Mouse (Mus musculus) ES-E14 (cell line): Measurements from ENCODE around the gene Dcaf10.

ENCODE experiments used
- CHD2 ChIP-seq: IDR thresholded peaks from 2 replicates; pipeline ENCODE4 v1.6.1; 2014; ENCODE audit warnings: mild to moderate bottlenecking, low read depth, low read length, inconsistent platforms
- HCFC1 ChIP-seq: IDR thresholded peaks from 2 replicates; pipeline ENCODE4 v1.6.1; 2012; ENCODE audit warnings: low read length, inconsistent platforms, borderline replicate concordance; ENCODE audit not compliant: insufficient read depth
- ZC3H11A ChIP-seq: IDR thresholded peaks from 2 replicates; pipeline ENCODE4 v1.6.1; 2012; ENCODE audit warnings: low read depth, mild to moderate bottlenecking, inconsistent platforms, low read length, borderline replicate concordance

DNA sequence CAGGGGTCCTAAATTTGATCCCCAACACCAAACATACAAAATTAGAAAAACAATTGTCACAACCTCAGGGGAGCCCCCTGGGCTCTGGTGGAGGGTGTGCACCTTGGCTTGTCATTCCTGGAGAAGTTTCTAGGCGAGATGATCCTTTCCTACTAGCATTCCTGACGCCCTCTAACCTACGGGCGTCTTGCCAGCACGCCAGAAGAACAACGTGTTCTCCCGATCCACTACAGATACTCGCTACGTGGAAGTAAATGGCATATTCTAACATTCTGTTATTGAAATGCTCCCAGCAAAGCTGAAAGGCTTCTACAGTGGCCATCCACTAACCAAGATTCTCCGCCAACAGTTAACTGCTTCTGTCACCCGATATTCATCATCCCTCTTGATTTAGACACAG is 50.7 kb downstream of the Dcaf10 start:
- no peak for TF ChIP-seq ZC3H11A
- no peak for TF ChIP-seq CHD2
- no peak for TF ChIP-seq HCFC1
